Mouse (Mus musculus): ENCODE measurements around the gene Gm20388.

Gm20388 gene

DNA sequence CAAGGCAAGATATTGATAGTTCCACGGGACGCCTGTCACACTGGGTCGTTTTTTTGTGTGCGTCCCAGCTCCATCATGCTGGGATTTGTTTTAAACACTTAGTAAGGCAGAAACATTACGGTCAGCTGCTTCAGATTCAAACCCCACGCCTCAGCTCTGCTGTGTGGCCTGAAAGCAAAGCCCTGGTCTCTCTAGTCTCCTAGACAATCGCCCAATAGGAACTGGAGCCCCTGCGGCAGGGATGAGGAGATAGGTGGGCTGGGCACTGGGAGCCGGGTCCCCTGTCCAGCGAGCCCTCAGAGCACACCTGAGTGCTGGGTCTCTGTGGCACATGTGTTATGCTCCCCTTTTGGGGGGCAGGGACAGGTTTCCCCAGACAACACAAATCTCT is 267.5 kb downstream of the Gm20388 start:
- no peak for DNase-seq

DNA sequence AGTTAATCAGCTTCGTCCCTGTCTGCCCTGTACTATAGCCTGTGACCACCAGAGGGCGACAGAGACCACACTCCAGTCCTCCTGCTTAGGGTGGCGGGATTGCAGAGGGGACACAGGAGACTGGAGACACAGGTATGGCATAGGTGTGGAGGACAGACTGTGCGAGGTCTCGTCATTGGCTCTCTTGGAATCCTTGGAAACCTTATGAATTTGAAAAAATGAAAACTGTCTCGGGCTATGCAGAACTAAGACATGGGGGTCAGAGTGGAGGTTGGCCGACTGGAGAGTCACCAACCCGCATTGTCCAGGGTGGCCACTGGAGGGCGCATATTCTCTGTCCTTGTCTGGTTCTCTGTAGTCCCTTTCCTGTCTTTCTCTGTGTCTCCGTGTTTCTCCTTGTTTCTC is 268.4 kb downstream of the Gm20388 start:
- peak; percentile 98 for DNase-seq

DNA sequence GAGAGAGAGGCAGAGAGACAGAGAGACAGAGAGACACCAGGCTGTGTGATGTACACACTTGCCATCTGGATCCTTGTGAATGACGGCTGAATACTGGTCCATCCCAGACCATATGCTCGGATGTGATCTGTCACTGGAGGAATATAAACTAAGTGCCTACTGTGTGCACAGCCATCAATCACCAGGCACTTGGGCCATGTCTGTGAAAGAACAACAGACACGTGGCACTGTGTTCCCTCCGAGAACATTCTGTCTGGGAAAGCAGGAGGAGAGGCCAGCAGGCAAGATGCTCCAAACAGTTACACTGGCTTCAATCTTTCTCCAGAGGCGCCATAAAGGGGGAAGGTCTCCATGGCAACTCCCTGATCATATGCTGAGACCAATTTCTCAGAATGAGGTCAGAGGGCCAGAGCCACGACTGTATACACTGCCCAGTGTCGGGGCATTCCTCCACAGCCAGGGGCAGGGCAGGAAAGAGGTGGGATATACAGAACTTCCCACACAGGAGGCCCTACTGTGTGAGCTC is 269.9 kb downstream of the Gm20388 start:
- no peak for DNase-seq

DNA sequence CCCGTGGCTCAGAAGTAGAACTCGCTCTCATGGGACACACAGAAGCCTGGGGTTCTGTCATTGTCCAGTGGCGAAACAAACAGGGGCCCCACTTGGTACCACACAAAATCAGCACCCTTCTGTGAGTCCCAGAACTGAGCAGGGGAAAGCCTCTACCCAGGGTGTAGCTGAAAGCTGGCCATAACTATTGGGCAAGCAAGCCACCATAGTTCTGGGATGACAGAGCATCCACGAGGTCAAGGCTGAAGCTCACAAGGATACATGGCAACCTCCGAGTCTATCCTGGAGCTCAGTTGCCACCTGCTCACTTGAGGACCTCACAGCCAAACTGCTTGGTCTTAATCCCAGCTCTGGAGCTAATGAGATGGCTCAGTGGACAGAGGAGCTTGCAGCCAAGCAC is 270.6 kb downstream of the Gm20388 start:
- no peak for DNase-seq

DNA sequence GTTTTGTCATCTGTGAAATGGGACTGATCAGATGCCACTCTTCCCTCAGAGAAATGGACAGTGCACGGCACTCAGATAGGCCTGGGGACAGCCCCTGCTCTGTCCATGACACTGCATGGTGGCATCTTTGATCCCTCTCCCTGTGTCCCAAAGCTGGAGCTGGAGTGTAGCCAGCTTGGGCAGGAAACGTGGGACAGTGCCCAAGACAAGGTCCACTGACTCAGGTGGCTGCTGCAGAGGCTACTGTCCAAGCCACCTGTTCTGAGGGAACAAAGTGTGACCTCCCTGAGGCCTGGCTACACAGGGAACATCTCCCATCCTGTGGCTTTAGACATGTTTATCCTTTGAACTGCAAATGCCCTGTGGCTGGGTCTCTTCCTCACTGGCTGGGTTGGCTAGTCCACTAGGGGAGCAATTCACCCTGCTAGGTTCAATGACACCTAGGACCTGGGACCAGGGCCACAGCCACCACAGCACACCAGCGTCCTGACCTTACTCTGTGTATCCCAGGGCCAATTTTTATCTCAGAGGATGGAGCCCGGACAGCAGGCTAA is 271.3 kb downstream of the Gm20388 start:
- no peak for DNase-seq

DNA sequence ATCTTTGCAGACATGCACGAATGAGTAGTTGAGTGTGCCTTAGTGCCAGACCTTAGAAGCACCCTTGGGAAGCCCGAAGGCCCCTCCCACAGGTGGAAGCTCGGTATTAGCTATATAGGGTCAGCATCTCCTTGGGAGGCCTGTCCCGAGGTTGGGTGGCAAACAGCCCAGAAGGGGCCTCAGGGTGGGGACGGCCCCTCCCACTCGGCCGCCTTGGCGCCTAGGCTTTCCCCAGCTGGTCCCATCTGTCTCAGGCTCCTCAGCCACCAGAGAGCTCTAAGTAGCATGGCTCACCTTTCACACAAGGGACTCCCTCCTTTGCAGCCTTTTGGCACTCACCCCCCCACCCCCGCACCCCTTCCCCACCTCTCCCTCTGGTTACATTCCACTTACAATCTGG is 273.7 kb downstream of the Gm20388 start:
- no peak for DNase-seq

DNA sequence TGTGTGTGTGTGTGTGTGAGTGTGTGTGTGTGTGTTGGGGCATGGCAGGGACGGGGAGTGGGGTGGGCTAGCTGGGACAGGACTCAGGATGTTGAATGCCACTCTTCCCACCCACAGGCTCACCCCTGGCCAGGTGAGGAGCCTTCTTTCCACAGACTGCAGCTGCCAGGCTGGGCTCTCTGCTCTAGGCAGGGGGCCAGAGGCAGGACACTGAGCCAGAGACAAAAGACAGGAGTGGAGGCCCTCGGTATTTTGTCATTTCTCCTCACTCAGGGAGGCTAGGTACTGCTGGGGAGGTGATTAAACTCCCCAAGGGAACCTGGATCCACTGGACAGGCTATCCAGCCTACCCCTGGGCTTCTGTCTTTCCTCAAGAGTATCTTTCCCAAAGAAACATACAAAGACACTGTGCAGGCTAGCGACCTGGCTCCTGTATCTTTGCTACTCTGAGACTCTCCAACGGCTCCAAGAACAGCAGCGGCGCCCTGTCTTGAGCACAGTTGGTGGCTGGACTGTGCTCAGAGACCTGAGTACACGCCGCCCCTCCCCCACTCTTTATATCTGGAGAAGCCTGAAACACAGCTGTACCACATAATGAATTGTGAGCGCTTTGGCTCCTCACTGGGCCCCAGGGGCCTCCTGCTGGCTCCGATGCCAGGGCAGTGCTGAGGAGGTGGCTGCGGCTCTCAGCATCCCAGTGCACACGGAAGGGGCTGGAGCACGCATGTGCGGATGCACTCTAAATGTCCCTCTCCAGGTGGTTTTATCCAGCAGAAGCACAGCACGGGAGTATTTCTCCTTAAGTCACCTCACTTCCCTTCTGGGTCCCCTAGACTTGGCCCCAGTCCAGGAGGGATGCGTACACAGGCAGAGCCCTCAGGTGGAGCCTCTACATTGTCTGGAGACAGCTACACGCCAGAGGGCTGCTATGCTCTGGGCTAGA is 274.5 kb downstream of the Gm20388 start:
- no peak for DNase-seq

DNA sequence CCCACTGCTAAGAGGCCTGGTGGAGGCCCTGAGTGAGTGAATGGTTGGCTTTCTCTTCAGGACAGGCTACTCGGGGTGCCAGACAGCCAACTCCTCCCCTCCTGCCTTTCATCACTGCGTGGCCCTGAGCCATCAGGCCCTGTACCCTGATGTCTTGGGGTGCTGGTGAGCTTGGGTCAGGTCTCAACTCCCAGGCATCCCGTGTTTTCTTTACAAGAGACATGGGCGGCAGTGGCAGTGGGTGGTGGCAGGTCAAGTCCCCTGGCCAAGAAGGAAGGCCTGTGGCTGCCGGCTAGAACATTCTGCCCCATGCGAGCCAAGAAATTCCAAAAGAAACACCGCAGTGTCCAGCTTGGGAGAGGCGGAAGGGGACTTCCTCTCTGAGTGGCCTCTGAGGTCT is 275.8 kb downstream of the Gm20388 start:
- DNase-seq, result no peak

DNA sequence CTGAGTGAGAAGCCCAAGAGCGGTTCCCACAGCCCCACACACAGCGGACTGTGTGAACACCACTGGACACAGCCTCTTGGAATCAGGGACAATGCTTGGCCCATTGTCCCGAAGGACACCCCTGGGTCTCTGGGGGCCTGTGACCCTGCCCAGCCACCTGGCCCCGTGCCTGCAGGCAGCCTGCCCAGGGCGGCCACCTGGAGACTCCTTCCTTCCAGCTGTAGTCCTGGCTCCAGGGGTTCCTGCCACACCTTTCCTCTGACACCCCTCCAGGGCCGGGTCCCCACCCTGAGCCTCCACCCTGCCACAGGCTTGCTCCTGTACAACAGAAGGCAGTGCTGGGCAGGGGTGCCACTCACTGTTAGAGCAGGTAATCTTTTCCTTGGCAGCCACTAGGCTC is 277.9 kb downstream of the Gm20388 start:
- DNase-seq, result peak; percentile 42 to 60

DNA sequence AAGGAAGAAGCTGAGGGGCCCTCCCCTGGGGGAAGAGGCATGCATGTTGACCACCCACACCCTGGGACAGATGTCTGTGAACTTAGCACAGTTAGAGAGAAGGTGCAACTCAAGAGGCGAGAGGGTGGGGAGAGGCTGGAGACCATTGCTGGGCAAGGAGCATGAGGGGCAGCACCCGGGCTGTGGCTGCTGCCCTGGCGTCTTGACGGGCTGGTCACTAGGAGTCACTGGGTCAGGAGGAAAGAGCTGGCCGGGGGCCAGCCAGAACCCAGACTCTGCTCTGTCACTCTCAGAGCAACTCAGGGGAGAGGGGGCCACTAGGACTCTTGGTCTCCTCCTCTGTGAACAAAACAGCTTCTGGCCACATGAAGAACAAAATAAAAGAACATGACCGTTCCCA is 278.8 kb downstream of the Gm20388 start:
- DNase-seq, result no peak

DNA sequence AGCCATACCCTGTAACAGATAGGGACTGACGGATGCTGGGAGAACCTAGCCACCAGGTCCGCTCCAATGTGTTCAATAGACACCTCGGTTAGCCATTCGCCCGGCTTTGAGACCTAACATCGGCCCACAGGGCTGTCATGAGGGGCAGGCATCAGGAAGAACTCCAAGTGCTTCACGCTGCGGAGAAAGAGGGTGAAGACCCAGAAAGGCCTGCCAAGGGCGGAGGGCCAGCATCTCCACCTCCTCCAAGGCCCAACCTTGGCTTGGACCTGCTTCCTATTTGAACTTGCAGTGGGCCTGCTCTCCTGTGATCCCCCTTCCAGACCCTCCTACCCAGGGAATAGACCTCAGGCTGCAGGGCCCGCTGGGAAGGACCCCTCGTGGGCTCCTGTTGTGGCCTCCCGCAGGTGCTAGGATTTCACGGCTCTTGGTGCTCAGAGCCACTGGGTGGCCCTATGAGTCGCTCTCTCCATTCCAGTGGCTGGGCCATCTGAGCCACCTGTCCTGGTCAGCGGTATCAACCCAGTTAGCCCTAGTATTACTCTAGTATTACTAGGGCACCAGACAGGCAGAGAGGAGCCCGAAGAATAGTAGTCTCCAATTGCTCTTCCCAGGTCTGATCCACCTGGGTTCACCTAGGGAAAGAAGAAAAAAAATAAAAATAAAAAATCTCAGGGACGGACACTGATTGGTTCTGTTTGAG is 279.6 kb downstream of the Gm20388 start:
- peak; percentile 58 to 62 for DNase-seq

DNA sequence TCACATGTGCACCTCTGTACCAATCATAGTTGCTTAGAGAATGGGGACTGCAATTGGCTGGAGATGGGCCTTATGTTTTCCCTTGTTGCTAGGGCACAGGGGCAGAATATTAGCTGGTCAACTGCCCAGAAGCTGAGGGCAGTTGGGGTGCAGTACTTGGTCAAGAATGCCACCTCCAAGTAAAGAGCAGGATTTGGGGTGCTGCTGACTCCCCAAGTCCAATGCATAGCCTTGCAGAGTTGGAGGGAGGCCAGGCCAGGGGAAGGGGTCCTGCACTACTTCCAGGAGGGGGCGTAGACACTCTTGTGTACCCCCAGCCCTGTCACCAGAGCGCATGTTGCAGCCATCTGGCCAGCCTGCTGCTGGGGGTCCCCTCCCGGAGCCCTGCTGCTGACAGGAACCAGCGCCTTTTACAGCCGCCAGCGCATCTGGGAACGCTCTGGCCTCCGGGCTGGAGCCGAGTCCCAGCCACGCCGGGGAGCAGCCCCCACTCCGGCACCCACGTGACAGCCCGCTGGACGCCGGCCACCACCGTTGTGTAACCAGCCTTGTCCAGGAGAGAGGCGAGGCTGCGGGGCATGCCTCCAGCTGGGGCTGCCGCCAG is 280.3 kb downstream of the Gm20388 start:
- DNase-seq, result peak; percentile 89 to 92

DNA sequence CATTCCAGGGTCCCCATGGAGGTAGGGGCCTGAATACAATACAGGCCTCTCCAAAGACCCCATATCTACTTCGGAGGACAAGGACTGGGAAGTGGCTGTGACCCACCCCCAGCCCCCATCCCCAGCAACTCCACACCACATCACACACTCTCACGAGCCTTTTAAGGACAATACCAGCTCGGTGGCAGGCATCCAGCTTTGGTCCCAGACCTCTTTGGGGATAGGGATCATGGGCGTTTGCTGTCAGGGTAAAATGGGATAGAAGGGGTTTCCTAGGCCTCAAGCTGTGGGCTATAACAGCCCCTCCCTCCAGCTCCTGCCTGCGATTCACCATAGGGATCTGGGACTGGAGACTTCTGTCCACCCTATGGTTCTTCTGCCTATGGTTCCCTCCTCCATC is 281.0 kb downstream of the Gm20388 start:
- peak in 1 of 2 experiments; percentile 64 for DNase-seq

DNA sequence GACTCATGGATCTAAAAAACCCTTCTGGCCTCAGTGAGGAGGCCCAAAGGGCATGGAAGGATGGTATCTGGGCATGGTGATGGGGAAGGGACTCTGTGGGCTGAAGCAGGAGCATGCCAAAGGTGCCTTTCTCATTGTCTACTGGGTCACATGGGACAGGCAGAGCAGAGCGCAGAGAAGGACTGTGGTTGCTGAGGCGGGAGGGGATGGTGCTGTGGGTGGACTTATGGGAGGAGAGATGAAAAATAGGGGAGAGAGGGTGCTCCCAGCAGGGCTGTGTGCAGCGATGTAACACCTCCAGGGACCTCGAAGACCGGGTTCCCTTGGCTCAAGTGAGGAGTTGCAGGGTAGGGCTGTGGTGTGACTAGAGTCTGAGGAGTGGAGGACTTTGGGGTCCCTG is 281.5 kb downstream of the Gm20388 start:
- no peak for DNase-seq

DNA sequence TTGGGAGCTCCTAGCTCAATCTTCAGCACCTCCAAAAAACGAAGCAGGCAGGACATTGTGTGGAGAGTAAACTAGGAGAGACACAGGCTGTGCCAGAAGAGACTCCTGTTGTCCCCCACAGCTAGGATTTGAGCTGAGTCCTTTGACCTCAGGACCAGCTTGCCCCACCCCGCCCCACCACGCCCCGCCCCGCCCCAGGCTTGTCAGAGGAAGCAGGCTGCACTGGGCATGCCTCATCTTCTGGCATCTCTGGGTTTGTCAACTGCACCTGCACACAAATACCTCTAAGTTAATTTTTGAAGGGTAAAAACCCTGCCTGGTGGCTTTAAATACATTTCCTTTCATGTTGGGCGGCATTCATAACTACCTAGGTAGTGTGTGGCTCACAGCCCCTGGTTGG is 290.7 kb downstream of the Gm20388 start:
- DNase-seq, result no peak

DNA sequence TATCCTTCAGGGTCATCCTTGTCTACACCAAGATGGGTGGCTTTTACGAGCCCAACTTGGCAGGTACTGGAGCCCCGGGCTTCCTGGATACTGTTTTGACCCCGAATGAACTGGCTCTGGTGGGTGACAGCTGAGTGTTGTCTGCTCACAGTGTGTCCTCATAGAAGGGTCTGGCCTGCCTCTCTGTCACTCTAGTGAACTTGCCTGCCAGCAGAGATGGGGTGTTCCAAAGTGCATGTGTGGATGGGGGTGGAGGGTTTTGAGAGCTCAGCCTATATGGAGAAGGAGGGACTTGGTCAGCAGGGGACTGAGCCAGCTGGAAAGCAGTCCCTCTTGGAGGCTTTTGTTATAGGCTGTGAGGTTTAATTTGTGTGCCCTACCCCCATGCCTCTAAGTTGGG is 291.9 kb downstream of the Gm20388 start:
- no peak for DNase-seq

DNA sequence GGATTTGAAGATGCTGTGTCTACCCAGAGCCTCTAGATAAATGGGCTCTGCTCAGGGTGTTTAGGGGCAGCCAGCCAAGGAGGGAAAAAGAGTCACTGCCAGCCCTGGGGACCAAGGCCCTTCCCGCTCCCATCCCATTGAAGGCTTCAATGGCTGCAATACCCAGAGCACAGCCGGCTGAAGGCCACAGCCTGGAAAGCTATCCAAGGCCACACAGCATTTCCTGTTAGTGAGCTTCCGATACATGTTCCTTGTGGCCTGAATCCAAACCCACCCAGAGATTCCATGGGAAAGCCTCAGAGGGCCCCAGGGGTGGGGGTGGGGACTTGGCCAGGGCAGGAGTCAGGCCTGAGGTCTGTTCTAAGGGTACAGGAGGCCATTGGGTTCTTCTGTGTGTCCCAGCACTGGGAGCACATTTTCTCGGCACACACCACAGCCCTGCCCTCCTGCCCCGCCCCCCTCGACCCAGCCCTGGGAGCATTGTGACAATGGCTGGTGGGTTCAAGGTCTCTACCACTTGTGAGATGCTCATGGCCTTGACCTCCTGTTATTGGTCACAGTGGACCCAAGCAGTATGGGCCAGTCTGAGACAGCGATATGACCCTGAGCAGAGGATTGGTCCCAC is 294.2 kb downstream of the Gm20388 start:
- no peak for DNase-seq

DNA sequence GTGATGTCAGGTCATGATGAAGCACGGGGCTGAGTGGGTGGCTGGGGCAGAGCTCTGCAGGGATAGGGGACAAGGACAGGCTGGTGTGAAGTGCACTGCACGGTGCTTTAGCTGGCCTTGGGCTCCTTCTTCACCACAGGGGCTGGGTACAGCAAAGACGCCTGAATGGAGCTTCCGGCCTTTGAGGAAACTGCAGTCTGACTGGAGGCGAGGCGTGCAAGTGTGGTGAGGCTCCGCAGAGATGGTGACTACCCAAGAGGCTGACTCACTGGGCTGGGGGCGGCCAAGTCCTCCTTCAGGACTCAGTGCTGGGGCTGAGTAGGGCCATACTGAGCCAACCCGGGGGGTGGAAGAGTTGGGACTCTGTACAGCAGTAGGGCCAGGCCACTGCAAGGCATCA is 295.3 kb downstream of the Gm20388 start:
- no peak for DNase-seq

DNA sequence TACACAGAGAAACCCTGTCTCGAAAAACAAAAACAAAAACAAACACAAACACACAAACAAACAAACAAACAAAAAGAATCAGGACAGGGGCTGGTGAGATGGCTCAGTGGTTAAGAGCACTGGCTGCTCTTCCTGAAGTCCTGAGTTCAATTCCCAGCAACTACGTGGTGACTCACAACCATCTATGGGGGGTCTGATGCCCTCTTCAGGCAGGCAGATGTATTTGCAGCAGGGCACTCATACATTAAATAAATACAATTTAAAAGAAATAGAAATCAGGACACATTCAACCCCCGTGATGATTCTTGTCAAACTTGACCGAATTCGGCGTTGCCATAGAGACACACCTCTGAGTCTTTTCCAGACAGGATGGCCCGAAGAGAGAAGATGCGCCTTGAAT is 296.7 kb downstream of the Gm20388 start:
- no peak for DNase-seq

DNA sequence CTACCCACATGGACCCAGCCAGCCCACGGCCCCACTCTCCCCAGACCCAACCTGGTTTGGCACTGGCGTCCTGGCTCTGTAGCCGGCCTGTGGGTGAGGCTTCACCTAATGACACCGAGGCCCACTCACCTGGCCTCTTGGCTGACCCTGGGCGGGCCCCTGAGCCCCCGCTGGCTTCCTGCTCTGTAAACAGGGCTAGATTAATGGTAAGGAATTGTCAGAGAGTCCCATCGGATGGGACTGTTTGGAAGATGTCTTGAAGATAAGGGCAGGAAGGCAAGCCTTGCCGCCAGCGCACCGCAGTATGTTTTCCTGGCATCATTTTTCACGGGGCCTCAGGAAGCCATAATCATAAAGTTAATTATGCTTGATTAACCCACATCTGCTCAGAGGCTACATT is 297.5 kb downstream of the Gm20388 start:
- no peak for DNase-seq

DNA sequence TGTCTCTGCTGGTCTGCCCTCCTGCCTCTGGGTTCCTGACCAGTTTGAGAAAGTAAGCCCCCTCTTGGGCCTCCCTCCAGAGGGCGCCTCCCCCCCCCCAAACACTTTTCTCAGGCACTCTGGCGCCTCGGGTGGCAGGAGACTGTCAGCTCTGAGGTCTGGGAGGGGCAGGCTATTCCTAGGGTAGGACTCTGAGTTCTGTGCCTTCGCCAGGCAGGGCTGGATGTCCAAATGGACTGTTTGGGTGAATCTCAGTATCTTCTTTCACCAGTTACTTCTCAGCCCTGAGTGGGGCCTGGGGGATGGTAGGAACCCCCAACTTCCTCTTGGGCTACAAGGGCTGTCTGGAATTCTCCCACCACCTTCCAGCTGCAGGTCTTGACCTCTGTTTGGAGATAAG is 300.7 kb downstream of the Gm20388 start:
- DNase-seq, result no peak

DNA sequence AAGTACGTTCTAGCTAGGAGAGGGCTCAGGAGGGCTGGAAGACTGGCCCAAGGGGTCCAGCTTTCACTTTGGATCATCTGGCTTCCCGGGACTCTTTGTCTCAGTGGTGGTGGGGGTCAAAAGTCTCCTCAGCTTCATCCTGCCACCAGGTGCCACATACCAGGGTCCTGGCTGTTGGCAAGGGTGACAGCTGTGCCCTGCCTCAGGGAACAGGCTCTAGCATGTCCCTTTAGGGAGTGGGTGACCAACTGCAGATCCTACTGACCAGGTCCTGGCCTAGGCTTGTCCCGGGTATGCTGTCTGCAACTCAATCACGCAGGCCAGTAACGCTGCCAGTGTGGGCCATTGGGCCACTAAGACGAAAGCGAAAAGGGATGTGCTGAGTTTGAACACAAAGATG is 302.0 kb downstream of the Gm20388 start:
- DNase-seq, result no peak

DNA sequence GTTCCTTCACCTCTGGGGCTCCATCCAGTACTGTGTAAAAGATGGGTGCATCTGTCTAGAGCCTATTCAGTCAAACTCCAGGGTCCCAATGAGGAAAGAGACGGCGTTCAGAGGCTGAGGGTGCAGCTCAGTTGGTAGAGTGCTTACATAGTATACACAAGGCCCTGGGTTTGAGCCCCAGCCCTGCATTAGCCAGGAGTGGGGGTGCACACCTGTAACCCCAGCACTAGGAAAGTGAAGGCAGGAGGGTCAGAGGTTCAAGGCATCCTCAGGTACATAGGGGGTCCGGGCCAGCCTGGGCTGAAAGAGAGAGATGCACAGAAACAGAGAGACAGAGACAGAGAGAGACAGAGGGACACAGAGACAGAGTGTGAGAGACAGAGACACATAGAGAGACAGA is 302.6 kb downstream of the Gm20388 start:
- no peak for DNase-seq
